Mouse (Mus musculus) lung, adult 2 months (tissue): ENCODE measurements around the gene Lmtk2. TPM values are rescaled to one million over a fixed set of nuclear protein-coding genes. Genes with fewer than 3 reads are reported as not detected.

ENCODE experiments used
- DNase-seq: peaks from one replicate; pipeline ENCODE4 v3.0.0; 2022
- H3K4me1 ChIP-seq: fragments of 200-500 bp; 2 replicates; pipeline ENCODE4 v1.6.1; 2011; ENCODE audit warnings: low read length; ENCODE audit not compliant: control insufficient read depth, insufficient read depth
- H3K4me3 ChIP-seq: fragments of 200-500 bp; replicated peaks from 2 replicates; pipeline ENCODE3; 2011; ENCODE audit warnings: low read depth, mild to moderate bottlenecking, control low read depth, low read length; ENCODE audit errors: extremely low read depth
- CTCF ChIP-seq: fragments of 200-500 bp; IDR thresholded peaks from 2 replicates; pipeline ENCODE4 v1.5.1; 2011; ENCODE audit warnings: mild to moderate bottlenecking, low read length, control low read depth; ENCODE audit not compliant: insufficient read depth
- POLR2A ChIP-seq: fragments of 200-500 bp; IDR thresholded peaks from 2 replicates; pipeline ENCODE4 v1.6.1; 2011; ENCODE audit warnings: low read depth, mild to moderate bottlenecking, control low read depth, low read length, borderline replicate concordance; ENCODE audit errors: extremely low read depth
- WGBS: fragments of 180-500 bp; shearing (Covaris S2); methylation state at CpG from one replicate; pipeline ENCODE4 v1.1.7; 2018; 5-methylcytosine and 5-hydroxymethylcytosine counted together
- polyA plus RNA-seq: library from polyadenylated mRNA; depleted of rRNA; stranded (reverse); fragments of >200 nt; gene quantifications from 2 replicates; pipeline ENCODE4 v1.2.3, GENCODE M21; 2012; rRNA removed

Lmtk2 gene
- polyA plus RNA-seq, result 20.1 and 24.2 TPM in 2 replicates

- WGBS, result 1% methylated on average over 84 of the region's 90 CpGs
- TF ChIP-seq CTCF (peak; percentile 63), POLR2A (peak; percentile 86)
- H3K4me1 ChIP-seq, result peaks cover 6% of the 10 kb centered on the region
These were observed at the start of gene Lmtk2 for GRCm38 (mm10) chr5:144100149-144100935. Lmtk2 (plus strand) TSS chr5:144100436.

GRCm38 (mm10) chr5:144051268-144051667 lies 49.0 kb upstream of the Lmtk2 start:
- no peaks in the 10 kb centered on the region for H3K4me1 ChIP-seq
- no peak for DNase-seq
- no peak for TF ChIP-seq POLR2A
- TF ChIP-seq CTCF, result peak; percentile 45; the same call in 1 of the 2 replicates

More at GRCm38 (mm10) chr5:144100149-144100935, at the start of gene Lmtk2:
- DNase-seq, result peak; percentile 98
- H3K4me3 ChIP-seq, result peak within 1 kb of the TSS; percentile 86

DNA sequence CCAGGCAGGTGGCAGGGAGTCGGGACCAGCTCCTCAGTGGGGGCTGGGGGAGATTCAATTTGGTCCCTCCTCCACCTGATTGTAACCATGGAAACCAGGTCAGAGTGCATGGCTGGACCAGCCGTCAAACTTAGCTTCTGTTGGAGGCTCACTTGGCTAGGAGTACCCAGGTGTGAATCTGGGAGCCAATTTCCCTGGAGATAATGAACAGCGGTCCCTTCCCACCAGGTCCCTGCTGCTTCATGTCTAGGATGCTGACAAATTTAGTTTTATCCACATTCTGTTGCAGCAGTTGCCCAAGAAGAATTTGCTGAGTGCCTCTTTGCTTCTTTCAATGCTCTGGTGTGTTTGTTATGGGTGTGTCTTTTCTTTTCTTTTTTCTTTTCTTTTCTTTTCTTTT lies 46.8 kb upstream of the Lmtk2 start:
- TF ChIP-seq POLR2A, result no peak
- no peak for TF ChIP-seq CTCF
- WGBS, result 38% methylated on average over 3 of the region's 3 CpGs
- Histone ChIP-seq H3K4me3 (no peak overlapping the region), H3K4me1 (no peaks in the 10 kb centered on the region)
- no peak for DNase-seq

More at GRCm38 (mm10) chr5:144051268-144051667, 49.0 kb upstream of the Lmtk2 start:
- no peak overlapping the region for H3K4me3 ChIP-seq

- H3K4me3 ChIP-seq, result no peak overlapping the region
- 80% methylated on average over 6 of the region's 6 CpGs for WGBS
- no peak for TF ChIP-seq CTCF
- TF ChIP-seq POLR2A, result no peak
- no peak for DNase-seq
- no peaks in the 10 kb centered on the region for H3K4me1 ChIP-seq
These were observed 45.9 kb upstream of the Lmtk2 start for GRCm38 (mm10) chr5:144054340-144054739.

DNA sequence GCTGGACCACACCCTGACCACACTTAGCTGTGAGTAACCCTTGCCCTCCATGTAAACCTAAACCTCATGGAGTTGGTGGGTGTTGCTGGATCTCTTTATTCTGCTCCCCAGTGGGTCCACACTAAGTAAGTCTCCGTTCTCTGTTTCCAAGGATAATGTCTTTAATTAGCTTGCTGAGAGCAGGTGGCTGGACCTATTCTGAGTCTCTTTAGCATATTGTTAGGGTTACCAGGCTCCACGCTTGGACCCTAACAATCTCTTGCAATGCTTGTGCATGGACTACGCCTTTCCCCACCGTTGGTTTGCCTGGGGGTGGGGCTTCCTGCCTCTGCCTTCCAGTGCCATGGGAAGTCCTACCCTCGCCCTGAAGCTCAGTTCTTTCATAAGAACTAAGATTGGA lies 36.1 kb upstream of the Lmtk2 start:
- TF ChIP-seq POLR2A (no peak), CTCF (no peak)
- H3K4me3 ChIP-seq, result no peak overlapping the region
- no peak for DNase-seq
- H3K4me1 ChIP-seq, result peaks cover 4% of the 10 kb centered on the region; the same call in 1 of the 2 replicates
- 73% methylated on average over 5 of the region's 5 CpGs for WGBS

- peak; percentile 47 for DNase-seq
- peaks cover 4% of the 10 kb centered on the region for H3K4me1 ChIP-seq
- TF ChIP-seq CTCF (no peak), POLR2A (no peak)
- WGBS, result 68% methylated on average over 2 of the region's 2 CpGs
- no peak overlapping the region for H3K4me3 ChIP-seq
These were observed 34.2 kb upstream of the Lmtk2 start for GRCm38 (mm10) chr5:144066036-144066435.

DNA sequence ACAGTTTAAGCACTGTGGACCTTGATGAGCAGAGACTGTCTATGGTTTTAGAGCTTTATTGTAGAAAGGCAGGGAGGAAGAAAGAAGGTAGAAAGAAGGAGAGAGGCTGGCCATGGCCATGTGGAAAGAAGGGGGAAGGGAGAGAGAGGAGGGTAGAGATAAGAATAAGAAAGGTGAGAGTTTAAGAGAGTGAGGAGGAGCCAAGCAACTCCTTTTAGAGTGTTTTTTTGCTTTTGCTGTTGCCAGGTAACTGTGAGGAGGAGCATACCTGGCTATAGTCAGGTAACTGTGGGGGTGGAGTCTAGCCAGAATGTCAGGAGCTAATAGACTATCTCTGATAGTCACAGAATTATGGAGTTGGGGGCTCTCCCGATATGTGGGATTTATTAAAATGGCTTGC lies 30.2 kb upstream of the Lmtk2 start:
- no peak for DNase-seq
- WGBS, result 83% methylated on average over 1 of the region's 1 CpGs
- Histone ChIP-seq H3K4me1 (peaks cover 4% of the 10 kb centered on the region), H3K4me3 (no peak overlapping the region)
- TF ChIP-seq POLR2A (no peak), CTCF (no peak)

- 4% methylated on average over 1 of the region's 1 CpGs for WGBS
- TF ChIP-seq CTCF (no peak), POLR2A (no peak)
- Histone ChIP-seq H3K4me1 (peaks cover under 1% of the 10 kb centered on the region; the same call in 1 of the 2 replicates), H3K4me3 (no peak overlapping the region)
- DNase-seq, result no peak
These were observed 29.0 kb upstream of the Lmtk2 start for GRCm38 (mm10) chr5:144071249-144071648.

DNA sequence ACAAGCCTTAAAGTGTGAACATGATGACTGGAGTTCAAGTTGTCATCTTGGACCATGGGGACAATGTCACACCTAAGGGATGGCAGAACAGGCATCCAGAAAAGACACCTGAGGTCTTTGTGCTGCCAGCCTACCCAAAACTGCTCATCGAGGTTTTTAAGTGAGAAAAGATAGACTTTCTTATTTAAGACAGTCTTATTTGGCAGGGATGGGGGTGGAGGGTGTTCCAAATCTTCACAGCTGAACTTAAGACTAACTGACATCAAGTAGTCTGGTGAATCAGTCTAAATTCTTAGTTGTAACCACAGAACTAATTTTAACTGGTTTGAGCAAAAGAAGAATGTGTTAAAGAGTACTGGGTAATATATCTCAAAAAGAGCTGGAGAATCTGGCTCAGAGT lies 22.7 kb upstream of the Lmtk2 start:
- no peaks in the 10 kb centered on the region for H3K4me1 ChIP-seq
- WGBS, result 51% methylated on average over 1 of the region's 1 CpGs
- no peak for DNase-seq
- no peak for TF ChIP-seq CTCF
- TF ChIP-seq POLR2A, result no peak
- no peak overlapping the region for H3K4me3 ChIP-seq

DNA sequence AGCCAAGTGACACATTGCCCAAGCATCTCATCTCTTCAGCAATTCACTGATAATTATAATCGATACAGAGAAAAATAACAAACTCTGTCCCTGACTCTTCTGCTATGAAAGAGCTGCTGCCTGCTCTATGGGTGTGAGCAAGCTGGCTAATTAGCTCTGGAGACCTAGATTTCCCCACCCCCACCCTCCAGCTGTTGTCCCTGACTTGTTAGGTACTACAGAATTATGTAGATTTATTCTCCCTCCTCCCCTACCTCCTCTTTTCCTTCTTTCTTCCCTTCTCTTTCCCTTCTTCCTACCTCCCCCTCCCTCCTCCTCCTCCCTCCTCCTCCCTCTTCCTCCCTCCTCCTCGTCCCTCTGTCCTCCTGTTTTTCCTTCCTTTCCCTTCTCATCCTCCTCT lies 19.4 kb upstream of the Lmtk2 start:
- no peak overlapping the region for H3K4me3 ChIP-seq
- TF ChIP-seq POLR2A (no peak), CTCF (no peak)
- WGBS, result 55% methylated on average over 2 of the region's 2 CpGs
- no peaks in the 10 kb centered on the region for H3K4me1 ChIP-seq
- DNase-seq, result no peak
